Mouse (Mus musculus) neural tube, embryonic 11.5 days (tissue): ENCODE results near the gene Rnasek. TPM values are rescaled to one million over a fixed set of nuclear protein-coding genes. Genes with fewer than 3 reads are reported as not detected.

Experiments
- ATAC-seq: fragments of 200-750 bp; cut with Nextera tagmentation; 2 replicates; pipeline ENCODE4 v1.8.0; 2017; ENCODE audit warnings: moderate number of reproducible peaks, mild to moderate bottlenecking, moderate TSS enrichment, moderate library complexity; ENCODE audit not compliant: insufficient read depth, low FRiP score, low TSS enrichment
- DNase-seq: peaks from one replicate; pipeline ENCODE4 v3.0.0-alpha.2; 2015; ENCODE audit warnings: low spot score
- H3K27ac ChIP-seq: fragments of 300-500 bp; sonication (generic); 2 replicates; pipeline ENCODE4 v1.5.1; 2014; ENCODE audit warnings: low read depth, mild to moderate bottlenecking, low read length
- H3K27me3 ChIP-seq: fragments of 300-500 bp; sonication (generic); 2 replicates; pipeline ENCODE4 v1.6.1; 2014; ENCODE audit warnings: mild to moderate bottlenecking, low read length, mixed read lengths; ENCODE audit not compliant: control insufficient read depth, insufficient read depth
- H3K36me3 ChIP-seq: fragments of 300-500 bp; sonication (generic); 2 replicates; pipeline ENCODE4 v1.6.1; 2014; ENCODE audit warnings: mild to moderate bottlenecking, low read length, moderate library complexity, mixed read lengths; ENCODE audit not compliant: control insufficient read depth, insufficient read depth
- H3K4me1 ChIP-seq: fragments of 300-500 bp; sonication (generic); 2 replicates; pipeline ENCODE4 v1.6.1; 2014; ENCODE audit warnings: low read length, mixed read lengths; ENCODE audit not compliant: control insufficient read depth, insufficient read depth
- H3K4me2 ChIP-seq: fragments of 300-500 bp; sonication (generic); 2 replicates; pipeline ENCODE4 v1.6.1; 2014; ENCODE audit warnings: low read depth, mild to moderate bottlenecking, moderate library complexity
- H3K4me3 ChIP-seq: fragments of 300-500 bp; sonication (generic); 2 replicates; pipeline ENCODE4 v1.5.1; 2014; ENCODE audit warnings: low read depth, low read length
- H3K9ac ChIP-seq: fragments of 300-500 bp; sonication (generic); 2 replicates; pipeline ENCODE4 v1.6.1; 2014; ENCODE audit warnings: mild to moderate bottlenecking, low read length
- H3K9me3 ChIP-seq: fragments of 300-500 bp; sonication (generic); 2 replicates; pipeline ENCODE4 v1.6.1; 2016; ENCODE audit warnings: low read length; ENCODE audit not compliant: control insufficient read depth
- WGBS: fragments of 180-500 bp; shearing (Covaris S2); extraction: QIAGEN DNeasy Blood & Tissue Kit; methylation state at CpG from one replicate; pipeline ENCODE4 v1.1.7; 2014; 5-methylcytosine and 5-hydroxymethylcytosine counted together
- polyA plus RNA-seq: library from polyadenylated mRNA; unstranded; fragments of >200 nt; fragmentation: Nextera tagmentation; extraction: Ambion mirVana; gene quantifications from 2 replicates; pipeline ENCODE4 v1.2.1, GENCODE M21; 2014

The Rnasek gene
- polyA plus RNA-seq, 1 experiment from 2014 or later = 160 TPM

- Histone ChIP-seq H3K9ac (no peak overlapping the region), H3K27me3 (peaks cover 38% of the 10 kb centered on the region), H3K27ac (no peak overlapping the region), H3K9me3 (no peaks in the 10 kb centered on the region), H3K4me1 (peaks cover 19% of the 10 kb centered on the region), H3K4me3 (no peak overlapping the region), H3K36me3 (no peaks in the 10 kb centered on the region), H3K4me2 (no peak overlapping the region)
- DNase-seq = no peak
- ATAC-seq = no peak
- WGBS = 89% methylated on average over 9 of the region's 9 CpGs
Measured at GRCm38 (mm10) chr11:70223724-70224123, 15.9 kb downstream of the Rnasek start.

- peaks cover 19% of the 10 kb centered on the region for H3K4me1 ChIP-seq
- H3K4me2 ChIP-seq = peak overlapping the region; percentile 92
- 8% methylated on average over 14 of the region's 14 CpGs for WGBS
- peaks cover 24% of the 10 kb centered on the region for H3K27me3 ChIP-seq
- H3K36me3 ChIP-seq = no peaks in the 10 kb centered on the region
- H3K27ac ChIP-seq = peak overlapping the region; percentile 35
- peak overlapping the region; percentile 86 for H3K9ac ChIP-seq
- ATAC-seq (no peak), DNase-seq (no peak)
- H3K4me3 ChIP-seq = peak overlapping the region; percentile 50
- H3K9me3 ChIP-seq = no peaks in the 10 kb centered on the region
Measured at GRCm38 (mm10) chr11:70221603-70222500, 17.8 kb downstream of the Rnasek start.

- ATAC-seq (peak; percentile 93), DNase-seq (peak; percentile 95)
- H3K9me3 ChIP-seq = no peaks in the 10 kb centered on the region
- peak within 1 kb of the TSS; percentile 50 for H3K4me3 ChIP-seq
- H3K4me1 ChIP-seq = peaks cover 17% of the 10 kb centered on the region
- H3K27me3 ChIP-seq = peaks cover 21% of the 10 kb centered on the region
- H3K36me3 ChIP-seq = no peaks in the 10 kb centered on the region
- peak within 1 kb of the TSS; percentile 92 for H3K4me2 ChIP-seq
- peak within 1 kb of the TSS; percentile 86 for H3K9ac ChIP-seq
- under 1% methylated on average over 28 of the region's 28 CpGs for WGBS
- H3K27ac ChIP-seq = peak within 1 kb of the TSS; percentile 72
Measured at GRCm38 (mm10) chr11:70220731-70221602, 18.7 kb downstream of the Rnasek start, which contains the start of gene Slc16a13. Slc16a13 (minus strand) TSS chr11:70221064.

- Histone ChIP-seq H3K9me3 (no peaks in the 10 kb centered on the region), H3K27ac (peak overlapping the region; percentile 72), H3K36me3 (no peaks in the 10 kb centered on the region), H3K9ac (peak overlapping the region; percentile 86), H3K4me1 (peaks cover 17% of the 10 kb centered on the region), H3K27me3 (peaks cover 21% of the 10 kb centered on the region), H3K4me3 (peak overlapping the region; percentile 50), H3K4me2 (peak overlapping the region; percentile 92)
- no peak for DNase-seq
- under 1% methylated on average over 24 of the region's 24 CpGs for WGBS
- ATAC-seq = no peak; the same call in 1 of the 2 replicates
Measured at GRCm38 (mm10) chr11:70220323-70220722, 19.3 kb downstream of the Rnasek start.

DNA sequence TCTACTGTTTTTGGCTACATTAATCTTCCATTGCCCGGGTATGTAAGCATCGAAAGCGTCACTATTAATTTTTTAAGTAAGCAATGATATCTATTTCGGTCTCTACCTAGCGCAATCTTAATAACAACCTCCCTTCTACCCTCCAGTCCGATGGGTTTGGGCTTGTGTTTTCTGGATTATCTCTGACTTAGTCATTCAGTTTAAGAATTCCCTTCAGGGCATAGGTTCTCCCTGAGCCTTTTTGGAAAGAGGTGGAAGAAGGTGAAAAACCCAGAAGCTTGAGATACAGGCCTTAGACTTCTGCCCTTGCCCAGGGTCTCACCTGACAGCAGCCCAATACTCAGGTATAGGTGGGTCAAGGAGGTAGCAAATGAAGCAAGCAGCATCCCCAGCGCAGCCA lies 19.8 kb downstream of the Rnasek start:
- H3K36me3 ChIP-seq = no peaks in the 10 kb centered on the region
- H3K9me3 ChIP-seq = no peaks in the 10 kb centered on the region
- H3K9ac ChIP-seq = peak overlapping the region; percentile 86
- WGBS = 56% methylated on average over 7 of the region's 7 CpGs
- peak overlapping the region; percentile 92 for H3K4me2 ChIP-seq
- ATAC-seq = no peak
- peaks cover 21% of the 10 kb centered on the region for H3K4me1 ChIP-seq
- DNase-seq = no peak
- H3K27me3 ChIP-seq = peaks cover 22% of the 10 kb centered on the region
- H3K4me3 ChIP-seq = peak overlapping the region; percentile 50
- H3K27ac ChIP-seq = no peak overlapping the region

DNA sequence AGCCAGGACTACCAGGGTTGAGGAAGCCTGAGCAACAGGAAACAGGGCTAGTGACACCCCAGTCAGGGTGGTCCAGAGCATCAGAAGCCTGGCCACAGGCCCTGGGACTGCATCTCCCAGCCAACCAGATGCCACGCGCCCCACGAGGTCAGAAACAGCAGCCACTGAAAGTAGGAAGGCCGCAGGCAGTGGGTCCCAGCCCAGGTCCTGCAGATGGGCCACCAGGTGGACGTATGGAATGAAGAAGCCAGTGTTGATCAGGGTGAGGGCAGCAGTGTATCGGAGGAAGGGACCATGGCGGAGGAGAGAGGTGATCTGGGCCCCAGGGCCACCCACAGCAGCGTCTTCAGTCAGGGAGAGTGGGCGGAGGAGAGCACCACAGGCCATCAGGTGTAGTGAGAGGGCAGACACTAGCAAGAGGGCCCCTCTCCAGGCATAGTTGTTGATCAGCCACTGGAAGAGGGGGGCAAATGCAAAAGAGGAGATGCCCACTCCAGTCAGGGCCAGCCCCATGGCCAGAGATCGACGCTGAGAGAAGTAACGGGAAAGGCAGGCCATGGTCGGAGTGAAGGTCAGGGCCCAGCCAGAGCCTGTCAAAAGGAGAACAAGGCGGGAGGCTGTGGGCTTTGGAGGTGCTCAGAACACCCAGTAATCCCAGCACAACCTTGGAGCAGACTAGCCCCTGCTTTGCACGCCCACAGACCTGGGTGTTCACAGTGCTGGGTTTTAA lies 20.7 kb downstream of the Rnasek start:
- Histone ChIP-seq H3K4me1 (peaks cover 30% of the 10 kb centered on the region), H3K27ac (no peak overlapping the region), H3K36me3 (no peaks in the 10 kb centered on the region), H3K4me2 (peak overlapping the region; percentile 92), H3K4me3 (0 out of 2 replicates have a peak overlapping the region, but pooled peaks have one; percentile 10), H3K9ac (no peak overlapping the region), H3K27me3 (peaks cover 30% of the 10 kb centered on the region), H3K9me3 (no peaks in the 10 kb centered on the region)
- 87% methylated on average over 15 of the region's 15 CpGs for WGBS
- ATAC-seq (no peak), DNase-seq (no peak)

DNA sequence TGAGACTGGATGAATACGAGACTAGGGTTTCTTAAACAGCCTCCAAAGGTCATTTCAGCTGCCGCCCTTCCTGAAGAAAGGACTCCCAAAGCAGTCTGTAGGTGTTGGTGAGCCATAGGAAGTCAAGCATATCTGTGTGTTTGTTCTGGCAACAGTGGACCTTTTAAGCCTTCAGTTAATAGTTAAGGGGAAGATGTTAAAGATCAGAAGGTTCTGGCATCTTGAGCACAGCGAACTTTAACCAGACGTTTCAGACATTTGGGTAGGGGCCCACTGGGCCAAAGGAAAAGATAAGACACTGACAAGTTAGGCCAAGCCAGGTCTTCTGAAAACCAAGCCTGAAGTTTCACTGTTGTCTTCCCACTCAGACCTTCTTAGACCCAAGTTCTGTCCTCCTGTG lies 21.6 kb downstream of the Rnasek start:
- no peak overlapping the region for H3K4me2 ChIP-seq
- H3K27ac ChIP-seq = no peak overlapping the region
- peaks cover 33% of the 10 kb centered on the region for H3K4me1 ChIP-seq
- H3K9ac ChIP-seq = no peak overlapping the region
- peaks cover 39% of the 10 kb centered on the region for H3K27me3 ChIP-seq
- no peaks in the 10 kb centered on the region for H3K36me3 ChIP-seq
- DNase-seq (no peak), ATAC-seq (no peak)
- H3K9me3 ChIP-seq = no peaks in the 10 kb centered on the region
- no peak overlapping the region for H3K4me3 ChIP-seq
- 89% methylated on average over 4 of the region's 4 CpGs for WGBS

- Histone ChIP-seq H3K4me2 (no peak overlapping the region), H3K27ac (no peak overlapping the region), H3K27me3 (peaks cover 48% of the 10 kb centered on the region), H3K4me3 (no peak overlapping the region), H3K4me1 (peaks cover 28% of the 10 kb centered on the region), H3K9me3 (no peaks in the 10 kb centered on the region), H3K9ac (no peak overlapping the region), H3K36me3 (no peaks in the 10 kb centered on the region)
- ATAC-seq (no peak), DNase-seq (no peak)
- WGBS = 49% methylated on average over 3 of the region's 3 CpGs
Measured at GRCm38 (mm10) chr11:70216103-70216502, 23.5 kb downstream of the Rnasek start.
